Mouse (Mus musculus) lung, adult 2 months (tissue): Measurements from ENCODE around the gene Gm5269.

ENCODE experiments used
- CTCF ChIP-seq: fragments of 200-500 bp; IDR thresholded peaks from 2 replicates; pipeline ENCODE4 v1.5.1; 2011; ENCODE audit warnings: mild to moderate bottlenecking, low read length, control low read depth; ENCODE audit not compliant: insufficient read depth
- POLR2A ChIP-seq: fragments of 200-500 bp; IDR thresholded peaks from 2 replicates; pipeline ENCODE4 v1.6.1; 2011; ENCODE audit warnings: low read depth, mild to moderate bottlenecking, control low read depth, low read length, borderline replicate concordance; ENCODE audit errors: extremely low read depth

- TF ChIP-seq POLR2A (no peak), CTCF (no peak)
Observed at GRCm38 (mm10) chr1:45876450-45877198, 13.4 kb downstream of the Gm5269 start.
